Mouse (Mus musculus) heart, postnatal 36 days (tissue): ENCODE measurements at regions not wholly inside any gene's neighbourhood (a gene's known extent, or its start where the extent isn't known, plus 50 kb on each side); places are given as distances from the start of the nearest gene placed in this dataset.
A peak's percentile ranks its signal among the peaks of the same experiment; 100 is the strongest.

Experiments
- DNase-seq, 2 experiments: peaks; one replicate each; pipeline ENCODE4 v3.0.0; 2021 to 2022
- intact Hi-C: fragments of 180-260 bp; cut with DNase I; formaldehyde crosslinking; loops from one replicate; pipeline ENCODE4 v1.15.1; 2025

DNA sequence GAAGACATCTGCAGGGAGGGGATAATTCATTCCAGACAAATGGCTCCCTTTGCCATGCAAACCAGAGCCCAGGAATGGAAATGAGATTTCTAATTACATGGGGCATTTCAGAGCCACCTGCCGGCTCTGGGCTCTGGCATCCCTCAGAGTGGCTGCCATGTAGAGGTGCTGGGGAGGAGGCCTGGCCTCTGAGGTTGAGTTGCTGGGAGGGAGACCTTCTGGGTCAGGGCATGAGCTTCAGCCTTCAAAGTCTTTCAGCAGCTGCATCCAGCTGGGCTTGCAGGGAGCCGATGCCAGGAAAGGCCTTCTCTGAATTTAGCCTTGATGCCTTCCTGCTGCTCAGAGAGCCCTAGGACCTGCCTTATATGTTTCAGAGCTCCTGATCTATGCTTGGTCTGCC is 302.1 kb downstream of the Dhx35 start:
- peak; percentile 52 to 55 for DNase-seq
- intact Hi-C loops, result no loop called here

DNA sequence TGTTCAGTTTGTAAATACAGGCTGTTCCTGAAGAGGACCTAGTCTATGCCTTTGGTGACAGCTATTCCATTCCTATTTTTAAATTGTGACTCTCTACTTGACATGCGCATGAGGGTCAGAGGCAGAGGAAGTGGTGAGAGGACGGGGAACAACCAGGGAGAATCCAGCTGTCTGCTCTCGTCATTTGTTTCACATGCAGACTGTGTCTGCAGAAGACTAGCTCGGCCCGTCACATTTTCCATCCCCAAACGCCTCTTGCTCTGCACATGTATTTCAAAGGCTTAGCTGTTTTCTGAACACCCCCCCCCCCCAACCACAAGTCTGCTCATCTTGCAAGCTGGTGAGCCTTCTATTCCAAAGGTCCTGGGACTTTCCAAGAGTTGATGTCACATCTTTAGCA is 339.4 kb downstream of the Dhx35 start:
- intact Hi-C loops, result no loop called here
- no peak for DNase-seq

GRCm38 (mm10) chr2:159138603-159139002 is 344.0 kb downstream of the Dhx35 start:
- DNase-seq, result no peak
- intact Hi-C loops, result no loop called here

DNA sequence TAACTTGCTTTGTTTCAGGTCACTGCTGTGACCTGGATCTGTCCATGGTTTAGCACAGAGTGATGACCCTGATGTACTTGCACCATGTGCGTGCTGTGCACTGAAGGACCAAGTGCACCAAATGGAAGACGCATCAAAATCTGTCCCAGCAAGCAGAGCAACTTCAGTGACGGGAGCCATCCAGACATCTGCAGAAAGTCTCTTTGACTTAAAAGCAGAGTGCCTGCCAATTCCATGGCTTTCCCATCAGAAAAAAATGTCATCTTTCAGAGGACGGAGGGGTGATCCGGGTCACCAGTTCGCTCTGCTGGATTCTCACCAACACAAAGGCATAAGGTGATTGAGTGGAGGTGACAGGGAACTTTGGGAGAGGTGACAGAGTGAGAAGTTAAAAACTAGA is 351.4 kb downstream of the Dhx35 start:
- intact Hi-C loops, result no loop called here
- no peak for DNase-seq

DNA sequence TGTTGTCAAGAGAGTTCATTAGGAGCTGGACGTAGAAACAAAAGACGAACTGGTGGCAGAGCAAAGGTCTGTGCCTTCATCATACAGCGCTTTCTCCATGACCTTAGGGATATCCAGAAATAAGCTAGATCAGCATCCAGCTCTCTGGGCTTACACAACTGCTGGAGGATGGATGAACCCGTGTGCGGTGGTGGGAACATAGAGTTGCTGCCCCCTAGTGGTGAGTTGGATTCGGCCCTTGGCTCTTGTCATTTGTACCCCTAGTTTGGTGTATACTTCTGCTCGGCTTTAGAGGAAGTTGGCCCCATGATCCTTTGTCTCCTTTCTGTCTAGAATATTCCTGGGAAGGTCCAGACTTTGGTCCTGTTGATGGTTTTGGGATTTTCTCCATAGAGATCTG is 369.4 kb downstream of the Dhx35 start:
- intact Hi-C loops, result loop anchor here (1.0 kb wide), 1 partner anchor 252 kb away; no protein-coding TSS in a partner anchor

DNA sequence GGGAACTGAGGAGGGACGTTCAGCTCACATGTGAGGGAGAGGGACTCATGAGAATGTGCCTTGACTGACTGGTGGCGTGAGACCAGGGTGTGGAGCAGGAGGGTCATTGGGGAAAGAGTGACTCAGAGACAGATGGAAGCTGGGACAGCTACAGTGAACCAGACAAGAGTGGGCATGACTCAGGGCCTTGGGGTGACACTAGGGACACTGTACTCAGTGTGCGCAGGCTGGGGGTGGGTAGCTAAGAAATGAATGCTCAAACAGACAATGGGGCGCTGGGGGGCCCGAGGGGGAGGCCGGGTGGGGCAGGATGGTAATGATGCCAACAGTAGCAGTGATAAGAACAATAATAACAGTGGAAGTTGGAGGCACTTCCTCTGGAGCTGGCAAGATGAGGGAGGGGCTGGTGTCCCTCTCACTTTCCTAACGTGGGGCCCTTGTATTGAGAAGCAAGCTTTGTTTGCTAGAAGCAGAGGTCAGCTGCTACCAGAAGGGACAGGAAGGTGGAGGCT is 374.0 kb downstream of the Dhx35 start:
- DNase-seq, result no peak

More for the DNA sequence above, 369.4 kb downstream of the Dhx35 start:
- DNase-seq, result peak; percentile 35 to 56

DNA sequence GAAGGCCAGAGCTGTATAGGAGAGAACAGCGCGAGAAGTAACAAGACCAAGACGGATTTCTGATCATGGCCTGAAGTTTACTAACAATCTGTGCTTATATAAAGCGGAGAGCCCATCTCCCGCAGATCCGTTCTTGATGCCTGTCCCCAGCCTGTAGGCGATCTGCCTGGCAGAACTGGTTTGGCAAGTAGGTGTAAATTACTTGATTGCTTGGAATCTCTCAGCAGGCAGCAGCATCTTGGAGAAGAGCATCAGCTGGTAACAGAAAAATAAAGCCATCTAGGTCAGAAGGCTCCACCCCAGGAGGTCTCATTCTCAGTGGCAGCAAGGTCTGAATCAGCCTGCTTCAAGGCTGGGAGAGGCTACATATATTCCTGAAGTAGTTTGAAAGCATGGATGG is 401.5 kb downstream of the Dhx35 start:
- intact Hi-C loops, result no loop called here
- no peak for DNase-seq

More for the DNA sequence above, 374.0 kb downstream of the Dhx35 start:
- intact Hi-C loops, result loop anchor here (5.0 kb wide), 1 partner anchor 116 kb away; no protein-coding TSS in a partner anchor

- intact Hi-C loops, result no loop called here
Measured at GRCm38 (mm10) chr2:159232266-159232665, 437.7 kb downstream of the Dhx35 start.

GRCm38 (mm10) chr2:159235000-159235399 is 440.4 kb downstream of the Dhx35 start:
- no peak for DNase-seq

More at GRCm38 (mm10) chr2:159232266-159232665, 437.7 kb downstream of the Dhx35 start:
- no peak for DNase-seq

DNA sequence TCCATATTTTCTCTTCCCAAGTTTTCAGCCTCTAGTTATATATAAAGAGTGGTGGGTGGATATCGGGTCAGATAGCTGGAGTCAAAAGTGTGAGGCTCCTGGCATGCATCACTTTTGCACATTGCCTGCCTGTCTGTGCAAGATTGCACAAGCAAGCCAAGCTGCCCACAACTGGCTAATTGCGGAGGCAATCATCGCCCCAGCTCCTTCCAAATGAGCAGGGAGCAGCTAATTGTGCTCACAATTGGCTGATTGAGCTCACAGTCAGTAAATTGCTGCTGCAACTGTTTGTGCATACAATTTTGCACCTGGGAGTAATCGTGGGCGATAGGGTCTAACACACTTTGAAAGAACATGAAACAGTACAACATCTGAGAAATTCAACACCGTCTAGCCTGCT is 455.5 kb downstream of the Dhx35 start:
- intact Hi-C loops, result no loop called here
- no peak for DNase-seq

More at GRCm38 (mm10) chr2:159235000-159235399, 440.4 kb downstream of the Dhx35 start:
- intact Hi-C loops, result no loop called here

- no peak for DNase-seq
- intact Hi-C loops, result no loop called here
Measured at GRCm38 (mm10) chr2:159250993-159251665, 456.5 kb downstream of the Dhx35 start.

GRCm38 (mm10) chr2:159270221-159271080 is 475.8 kb downstream of the Dhx35 start:
- intact Hi-C loops, result no loop called here
- no peak for DNase-seq

GRCm38 (mm10) chr2:159278896-159279295 is 484.3 kb downstream of the Dhx35 start:
- intact Hi-C loops, result no loop called here
- no peak for DNase-seq

GRCm38 (mm10) chr2:159281558-159282320 is 487.1 kb downstream of the Dhx35 start:
- DNase-seq, result no peak

GRCm38 (mm10) chr2:159284100-159284499 is 489.5 kb downstream of the Dhx35 start:
- intact Hi-C loops, result no loop called here
- DNase-seq, result no peak

More at GRCm38 (mm10) chr2:159281558-159282320, 487.1 kb downstream of the Dhx35 start:
- intact Hi-C loops, result no loop called here

GRCm38 (mm10) chr2:159284525-159285189 is 490.1 kb downstream of the Dhx35 start:
- DNase-seq, result no peak
- intact Hi-C loops, result no loop called here

- intact Hi-C loops, result no loop called here
- no peak for DNase-seq
Measured at GRCm38 (mm10) chr2:159287996-159288563, 493.5 kb downstream of the Dhx35 start.

DNA sequence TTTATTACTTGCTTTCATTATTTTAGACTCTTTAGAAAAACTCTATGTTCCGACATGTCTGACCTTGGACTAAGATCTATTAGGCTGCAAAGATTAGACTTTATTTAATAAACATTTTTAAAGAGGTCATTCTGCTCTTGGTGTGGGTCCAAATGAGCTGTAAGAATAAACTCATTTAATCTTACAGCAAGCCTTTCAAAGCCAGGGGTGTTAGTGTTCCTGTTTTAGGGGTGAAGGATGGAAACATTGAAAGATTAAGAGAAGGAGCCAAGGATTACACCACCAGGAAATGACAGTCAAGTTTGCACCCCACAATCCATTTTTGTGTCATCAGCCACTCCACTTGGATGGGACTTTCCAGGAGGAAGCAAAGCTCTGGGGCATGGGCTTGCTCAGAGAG is 495.5 kb downstream of the Dhx35 start:
- DNase-seq, result no peak
- intact Hi-C loops, result no loop called here

DNA sequence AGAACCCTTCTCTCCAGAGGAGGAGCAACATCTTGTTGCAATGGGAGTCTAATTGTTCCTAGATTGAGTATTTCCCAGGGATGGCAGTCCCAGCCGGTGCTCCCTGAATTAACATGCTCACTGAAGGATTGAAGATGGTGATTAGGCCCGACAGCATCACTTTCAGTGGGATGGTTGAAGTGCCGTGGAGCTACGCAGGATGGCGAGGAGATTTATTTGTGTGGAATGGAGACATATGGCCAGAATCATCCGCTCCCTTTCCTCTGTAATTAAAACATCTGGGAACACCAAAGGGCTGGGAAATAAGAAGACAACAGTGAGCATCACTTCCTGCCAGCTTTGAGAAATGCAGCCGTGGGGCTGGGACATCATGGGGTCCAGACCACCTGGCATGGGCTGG is 512.4 kb downstream of the Dhx35 start:
- no peak for DNase-seq
- intact Hi-C loops, result no loop called here

- DNase-seq, result peak; percentile 3 to 8
- intact Hi-C loops, result no loop called here
Measured at GRCm38 (mm10) chr2:159334711-159335110, 540.1 kb downstream of the Dhx35 start.
